Mouse (Mus musculus): ENCODE results near the gene Pfkfb3. TPM values are rescaled to one million over a fixed set of nuclear protein-coding genes. Genes with fewer than 3 reads are reported as not detected.

Pfkfb3 gene
- 38.6 and 42.3 TPM in 2 replicates for polyA plus RNA-seq (2012; rRNA removed)

DNA sequence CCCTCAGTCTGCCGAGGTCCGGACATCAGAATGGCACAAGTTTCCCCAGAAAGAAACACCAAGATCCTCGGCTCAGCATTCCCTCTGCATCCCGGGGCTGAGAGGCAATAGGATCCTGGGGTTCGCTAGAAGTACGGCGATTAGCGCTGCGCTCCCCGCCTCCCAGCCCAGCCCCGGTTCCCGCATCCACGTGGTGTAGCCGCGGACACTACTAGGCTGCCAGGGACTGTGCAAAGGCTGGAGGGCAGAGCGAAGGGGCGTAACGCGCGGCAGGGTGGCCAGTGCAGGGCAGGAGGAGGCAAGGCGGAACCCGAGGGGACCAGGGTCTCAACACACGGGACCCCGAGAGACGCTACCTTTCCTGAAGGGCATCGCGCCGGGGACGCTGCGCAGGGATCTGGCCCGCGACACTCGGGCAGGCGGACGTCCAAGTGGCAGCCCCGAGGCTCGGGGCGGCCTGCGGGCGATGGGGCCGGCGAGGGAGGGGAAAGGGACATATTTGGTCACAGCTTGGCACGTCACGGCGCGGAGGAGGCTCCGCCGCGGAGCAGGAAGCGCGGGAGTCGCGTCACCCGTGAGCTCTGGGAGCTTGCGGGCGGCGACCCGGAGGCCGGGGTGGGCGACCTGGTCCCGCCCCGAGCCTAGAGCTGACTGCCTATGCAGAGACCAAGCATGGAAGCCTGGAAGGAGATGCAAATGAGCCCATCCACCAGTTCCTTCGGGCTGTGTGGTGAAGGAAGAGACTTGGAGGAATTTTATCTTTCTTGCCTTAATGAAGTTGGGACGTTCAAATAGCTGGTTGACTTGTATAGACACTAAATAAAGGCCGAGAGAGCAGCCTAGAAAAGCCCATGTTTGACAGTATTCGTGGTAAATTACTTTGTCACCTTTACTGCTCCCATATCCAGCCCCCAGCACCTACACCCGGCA is at the start of gene Pfkfb3:
TSS of gene Pfkfb3 (minus strand) at position 607 of the 930 bp plus-strand sequence.

Other genes starting within 250 kb of the Pfkfb3 start
- gene Rbm17, start 50.1 kb upstream of the Pfkfb3 start, polyA plus RNA-seq (2012; rRNA removed) = 209 and 233 TPM in 2 replicates
- gene Gm17490, start 72.2 kb upstream of the Pfkfb3 start, polyA plus RNA-seq (2012; rRNA removed) = not detected in 2 replicates
- 0.03 TPM in 1 of 2 replicates, not detected in the other for gene Il2ra, start 88.7 kb upstream of the Pfkfb3 start, polyA plus RNA-seq (2012; rRNA removed)
- gene Il15ra, start 151.2 kb upstream of the Pfkfb3 start, polyA plus RNA-seq (2012; rRNA removed) = 0.81 and 2.0 TPM in 2 replicates
- 106 TPM in 2 replicates for gene Fbh1, start 223.5 kb upstream of the Pfkfb3 start, polyA plus RNA-seq (2012; rRNA removed)
- 168 and 172 TPM in 2 replicates for gene Ankrd16, start 223.8 kb upstream of the Pfkfb3 start, polyA plus RNA-seq (2012; rRNA removed)